Mouse (Mus musculus) CH12.LX (cell line): ENCODE measurements at regions not wholly inside any gene's neighbourhood (a gene's known extent, or its start where the extent isn't known, plus 50 kb on each side); places are given as distances from the start of the nearest gene placed in this dataset.

Source experiments
- ETS1 ChIP-seq: conservative IDR thresholded peaks from 2 replicates; pipeline ENCODE4 v1.6.1; 2012; ENCODE audit warnings: low read depth, mild to moderate bottlenecking, inconsistent platforms, low read length, improper control_type of control experiment, moderate library complexity
- GABPA ChIP-seq: IDR thresholded peaks from 2 replicates; pipeline ENCODE4 v1.6.1; 2012; ENCODE audit warnings: low read depth, low read length, improper control_type of control experiment, inconsistent platforms; ENCODE audit not compliant: insufficient replicate concordance
- JUND ChIP-seq: conservative IDR thresholded peaks from 2 replicates; pipeline ENCODE4 v1.6.1; 2011; ENCODE audit warnings: low read depth, low read length, improper control_type of control experiment
- MXI1 ChIP-seq: IDR thresholded peaks from 2 replicates; pipeline ENCODE4 v1.6.1; 2011; ENCODE audit warnings: mild to moderate bottlenecking, low read depth, low read length, improper control_type of control experiment
- NRF1 ChIP-seq: IDR thresholded peaks from 2 replicates; pipeline ENCODE4 v1.6.1; 2014; ENCODE audit warnings: low read depth, mild to moderate bottlenecking, inconsistent platforms, low read length, improper control_type of control experiment, moderate library complexity
- ZKSCAN1 ChIP-seq: IDR thresholded peaks from 2 replicates; pipeline ENCODE4 v1.6.1; 2012; ENCODE audit warnings: low read depth, inconsistent platforms, low read length, improper control_type of control experiment, borderline replicate concordance

DNA sequence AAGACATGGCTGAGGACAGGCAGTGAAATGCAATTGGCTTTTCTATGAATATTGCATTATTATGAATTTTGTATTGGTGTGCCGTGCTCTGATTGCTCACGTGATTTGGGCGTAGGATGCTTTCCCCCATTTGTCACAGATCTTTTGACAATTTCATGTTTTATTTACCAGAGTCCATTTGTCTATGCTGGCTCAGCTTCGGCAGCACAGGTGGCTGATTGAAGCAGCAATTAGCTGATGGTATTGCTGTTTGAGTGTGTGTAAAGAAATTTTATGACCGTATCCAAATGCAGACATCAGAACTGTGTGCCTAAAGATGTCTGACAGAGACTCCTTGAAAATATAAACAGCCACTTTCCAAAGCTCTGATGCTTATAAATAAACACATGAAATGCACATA, 498.5 kb upstream of the Akr1e1 start:
- no peak for TF ChIP-seq ZKSCAN1
- TF ChIP-seq NRF1 = no peak
- TF ChIP-seq MXI1 = no peak
- TF ChIP-seq ETS1 = no peak
- TF ChIP-seq GABPA = no peak
- TF ChIP-seq JUND = no peak
